Mouse (Mus musculus) stomach, embryonic 15.5 days (tissue): ENCODE results near the gene Gm12216. TPM values are rescaled to one million over a fixed set of nuclear protein-coding genes. Genes with fewer than 3 reads are reported as not detected.
"Not testable (repeated sequence)": the region's sequence is repeated elsewhere in the genome, so short reads cannot be mapped to it uniquely, and the experiment has no call there.

Source experiments
- ATAC-seq: fragments of 200-750 bp; cut with Nextera tagmentation; 2 replicates; pipeline ENCODE4 v1.8.0; 2017; ENCODE audit warnings: low read depth, moderate number of reproducible peaks, moderate TSS enrichment; ENCODE audit not compliant: insufficient read depth, low FRiP score
- H3K27ac ChIP-seq: fragments of 300-500 bp; sonication (generic); 2 replicates; pipeline ENCODE4 v1.5.1; 2015; ENCODE audit warnings: mild to moderate bottlenecking, inconsistent platforms
- H3K27me3 ChIP-seq: fragments of 300-500 bp; sonication (generic); replicated peaks from 2 replicates; pipeline ENCODE4 v1.6.1; 2015; ENCODE audit warnings: inconsistent platforms
- H3K36me3 ChIP-seq: fragments of 300-500 bp; sonication (generic); 2 replicates; pipeline ENCODE4 v1.6.1; 2015; ENCODE audit warnings: inconsistent platforms
- H3K4me1 ChIP-seq: fragments of 300-500 bp; sonication (generic); 2 replicates; pipeline ENCODE4 v1.6.1; 2015; ENCODE audit warnings: inconsistent platforms
- H3K4me2 ChIP-seq: fragments of 300-500 bp; sonication (generic); 2 replicates; pipeline ENCODE4 v1.6.1; 2015; ENCODE audit warnings: mild to moderate bottlenecking, inconsistent platforms
- H3K4me3 ChIP-seq: fragments of 300-500 bp; sonication (generic); replicated peaks from 2 replicates; pipeline ENCODE4 v1.5.1; 2015; ENCODE audit warnings: inconsistent platforms
- H3K9ac ChIP-seq: fragments of 300-500 bp; sonication (generic); 2 replicates; pipeline ENCODE4 v1.6.1; 2015; ENCODE audit warnings: inconsistent platforms
- H3K9me3 ChIP-seq: fragments of 300-500 bp; sonication (generic); 2 replicates; pipeline ENCODE4 v1.6.1; 2016; ENCODE audit warnings: inconsistent platforms
- WGBS: fragments of 180-500 bp; shearing (Covaris S2); methylation state at CpG from one replicate; pipeline ENCODE4 v1.1.7; 2015; 5-methylcytosine and 5-hydroxymethylcytosine counted together
- polyA plus RNA-seq: library from polyadenylated mRNA; unstranded; fragments of >200 nt; fragmentation: Nextera tagmentation; extraction: Ambion mirVana; gene quantifications from 2 replicates; pipeline ENCODE4 v1.2.1, GENCODE M21; 2015

Gene Gm12216
- polyA plus RNA-seq, 1 experiment from 2014 or later = 1.7 TPM

DNA sequence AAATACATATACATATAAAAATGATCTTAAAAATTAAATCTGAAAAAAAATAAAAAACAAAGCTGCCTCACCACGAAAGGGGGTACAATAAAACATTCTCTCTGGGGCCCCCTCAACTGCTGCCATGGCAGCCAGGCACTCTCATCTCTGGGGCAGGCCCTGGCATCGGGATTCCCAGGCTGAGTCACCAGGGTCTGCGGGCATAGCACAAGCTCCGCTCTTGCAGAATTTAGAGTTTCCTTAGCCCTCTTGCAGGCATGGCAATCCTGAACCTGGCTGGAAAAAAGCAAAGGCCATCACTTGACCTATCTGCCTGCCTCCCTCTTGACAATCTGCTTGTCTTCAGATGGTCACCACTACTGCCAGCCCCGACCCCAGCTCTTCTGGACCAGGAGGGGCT lies 97.8 kb downstream of the Gm12216 start:
- Histone ChIP-seq H3K27ac (peak overlapping the region; percentile 97), H3K4me1 (peaks cover 56% of the 10 kb centered on the region), H3K4me3 (no peak overlapping the region), H3K9me3 (no peaks in the 10 kb centered on the region), H3K4me2 (no peak overlapping the region), H3K27me3 (no peaks in the 10 kb centered on the region), H3K9ac (no peak overlapping the region), H3K36me3 (no peaks in the 10 kb centered on the region)
- no peak for ATAC-seq
- 69% methylated on average over 5 of the region's 5 CpGs for WGBS

DNA sequence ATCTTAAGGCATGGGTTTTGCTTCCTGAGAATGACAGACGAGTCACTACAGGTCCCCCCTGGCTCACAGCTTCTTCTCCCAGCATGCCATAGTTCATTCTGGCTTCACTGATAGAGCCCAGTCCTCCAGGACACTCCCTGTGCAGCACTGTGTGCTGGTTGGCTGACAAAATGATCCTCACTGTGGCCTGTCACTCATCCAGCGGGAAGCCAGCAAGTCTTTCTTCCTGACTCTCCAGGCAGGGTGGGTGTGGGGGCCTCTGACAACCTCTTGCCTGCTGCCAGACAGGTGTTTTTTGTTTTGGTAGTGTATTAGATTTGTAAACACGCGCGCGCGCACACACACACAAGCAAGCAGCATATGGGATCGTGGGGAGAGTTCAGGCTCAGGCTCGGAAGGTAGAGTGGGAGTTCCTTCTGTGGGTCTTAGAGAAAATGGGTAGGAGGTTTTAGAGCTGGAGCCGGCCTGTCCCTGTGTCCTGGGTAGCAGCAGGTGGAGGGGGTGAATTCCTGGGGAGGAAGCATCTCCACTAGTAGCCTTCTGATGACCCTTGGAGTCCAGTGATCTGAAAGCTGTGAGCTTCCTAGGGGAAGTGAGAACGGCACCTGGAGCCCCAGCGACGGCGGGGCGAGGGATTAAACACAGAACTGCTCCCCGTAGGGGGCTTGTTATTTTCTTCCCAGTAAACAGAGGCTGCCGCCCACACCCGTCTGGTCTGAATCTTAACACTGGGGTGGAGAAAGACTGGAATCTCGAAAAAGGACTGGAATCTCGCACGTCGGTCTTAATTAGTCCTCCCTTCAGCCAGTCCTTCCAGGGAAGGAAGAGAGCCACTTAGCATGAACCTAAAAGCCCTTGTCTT lies 99.3 kb downstream of the Gm12216 start:
- Histone ChIP-seq H3K9ac (no peak overlapping the region), H3K9me3 (no peaks in the 10 kb centered on the region), H3K36me3 (no peaks in the 10 kb centered on the region), H3K4me1 (peaks cover 55% of the 10 kb centered on the region), H3K27ac (peak overlapping the region; percentile 70), H3K4me3 (no peak overlapping the region), H3K27me3 (no peaks in the 10 kb centered on the region), H3K4me2 (peak overlapping the region; percentile 8)
- ATAC-seq = no peak
- WGBS = 25% methylated on average over 22 of the region's 22 CpGs

DNA sequence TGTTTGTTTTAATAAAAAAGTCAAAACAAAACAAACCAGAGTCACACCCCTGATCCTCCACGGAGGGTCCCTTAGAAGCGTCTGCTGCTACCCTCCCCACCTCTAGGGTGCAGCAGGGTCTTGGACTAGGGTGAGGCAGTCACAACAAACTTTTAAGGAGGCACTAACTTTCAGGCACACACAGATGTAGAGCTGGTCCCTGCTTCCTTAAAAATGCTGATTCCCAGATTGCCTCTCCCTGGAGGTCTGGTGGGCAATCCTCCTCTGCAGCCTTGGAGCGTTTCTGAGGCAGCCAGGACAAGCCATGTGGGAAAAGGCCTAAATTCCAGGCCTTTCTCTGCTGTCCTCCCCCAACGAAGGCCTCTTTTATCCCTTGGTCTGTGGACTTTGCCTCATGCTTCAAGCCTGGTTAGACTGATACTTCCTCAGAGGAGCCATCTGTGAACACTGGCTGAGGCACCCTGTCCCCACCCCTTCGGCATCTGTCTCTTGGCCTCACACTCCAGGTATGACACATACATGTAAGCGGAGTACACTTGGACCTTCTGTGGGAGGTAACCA lies 100.2 kb downstream of the Gm12216 start:
- Histone ChIP-seq H3K9ac (no peak overlapping the region), H3K4me3 (no peak overlapping the region), H3K9me3 (no peaks in the 10 kb centered on the region), H3K27ac (peak overlapping the region; percentile 70), H3K4me1 (peaks cover 48% of the 10 kb centered on the region), H3K27me3 (no peaks in the 10 kb centered on the region), H3K4me2 (no peak overlapping the region), H3K36me3 (no peaks in the 10 kb centered on the region)
- no peak for ATAC-seq
- WGBS = 35% methylated on average over 6 of the region's 6 CpGs

DNA sequence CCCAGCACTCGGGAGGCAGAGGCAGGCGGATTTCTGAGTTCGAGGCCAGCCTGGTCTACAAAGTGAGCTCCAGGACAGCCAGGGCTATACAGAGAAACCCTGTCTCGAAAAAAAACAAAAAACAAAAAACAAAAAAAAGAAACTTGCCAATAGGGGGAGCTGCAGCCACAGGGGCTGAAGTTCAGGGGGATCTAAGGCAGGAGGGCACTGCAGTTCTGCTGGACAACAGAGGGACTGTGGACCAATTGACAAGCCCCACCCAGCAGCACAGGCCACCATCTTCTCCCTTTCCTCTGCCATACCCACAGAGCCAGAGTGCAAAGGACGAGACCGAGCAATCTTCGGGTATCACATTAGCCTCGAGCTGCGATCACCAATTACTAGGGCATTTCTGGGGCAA lies 101.0 kb downstream of the Gm12216 start:
- H3K4me3 ChIP-seq, H3K9ac ChIP-seq, ATAC-seq, H3K27ac ChIP-seq, H3K9me3 ChIP-seq, H3K36me3 ChIP-seq, H3K4me2 ChIP-seq, H3K27me3 ChIP-seq: not testable (repeated sequence)
- peaks cover 40% of the 10 kb centered on the region for H3K4me1 ChIP-seq
- 75% methylated on average over 9 of the region's 9 CpGs for WGBS

DNA sequence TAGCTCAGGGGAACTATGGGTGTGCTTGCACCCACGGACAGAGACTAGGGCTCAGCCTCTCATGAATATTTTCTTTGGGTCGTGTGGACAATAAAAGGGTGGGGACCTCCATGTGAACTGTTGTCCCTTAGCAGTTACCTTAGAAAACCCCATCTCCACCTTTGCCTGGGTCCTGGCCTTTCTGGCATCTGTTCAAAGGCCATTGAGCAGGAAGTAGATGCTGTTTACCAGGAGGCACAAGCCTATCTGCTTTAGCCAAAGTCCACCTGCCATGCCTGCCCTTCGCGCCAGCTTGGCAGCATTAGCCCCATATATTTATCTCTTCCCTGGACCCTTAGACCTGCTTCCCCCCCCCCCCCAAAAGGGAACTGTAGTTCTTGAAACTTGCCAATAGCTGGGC lies 101.4 kb downstream of the Gm12216 start:
- Histone ChIP-seq H3K4me3 (no peak overlapping the region), H3K27me3 (no peaks in the 10 kb centered on the region), H3K4me2 (no peak overlapping the region), H3K9ac (no peak overlapping the region), H3K36me3 (no peaks in the 10 kb centered on the region), H3K27ac (no peak overlapping the region), H3K4me1 (peaks cover 36% of the 10 kb centered on the region), H3K9me3 (no peaks in the 10 kb centered on the region)
- WGBS = 82% methylated on average over 4 of the region's 4 CpGs
- no peak for ATAC-seq

DNA sequence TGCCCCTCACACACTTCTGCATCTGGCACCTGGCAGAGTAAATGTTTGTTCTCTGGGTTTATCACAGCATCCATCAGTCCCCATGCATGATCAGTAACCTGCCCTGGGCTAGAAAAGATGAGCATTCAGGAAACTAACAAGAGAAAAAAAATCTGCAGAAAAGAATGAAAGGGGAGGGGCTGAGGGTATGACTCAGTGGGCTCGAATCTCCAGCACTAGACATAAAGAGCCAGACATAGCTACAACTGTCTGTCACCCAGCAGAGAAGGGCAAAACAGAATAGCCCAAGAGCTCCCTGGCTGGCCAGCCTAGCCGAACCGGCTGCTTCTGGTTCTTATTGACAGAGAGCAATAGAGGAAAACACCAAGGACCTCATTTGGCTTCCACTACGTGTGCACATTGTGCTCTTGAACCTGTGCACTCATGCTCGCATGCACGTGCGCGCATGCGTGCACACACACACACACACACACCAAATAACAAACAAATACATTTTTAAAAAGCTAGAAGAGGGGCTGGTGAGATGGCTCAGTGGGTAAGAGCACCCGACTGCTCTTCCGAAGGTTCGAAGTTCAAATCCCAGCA lies 104.0 kb downstream of the Gm12216 start:
- WGBS = 76% methylated on average over 12 of the region's 12 CpGs

DNA sequence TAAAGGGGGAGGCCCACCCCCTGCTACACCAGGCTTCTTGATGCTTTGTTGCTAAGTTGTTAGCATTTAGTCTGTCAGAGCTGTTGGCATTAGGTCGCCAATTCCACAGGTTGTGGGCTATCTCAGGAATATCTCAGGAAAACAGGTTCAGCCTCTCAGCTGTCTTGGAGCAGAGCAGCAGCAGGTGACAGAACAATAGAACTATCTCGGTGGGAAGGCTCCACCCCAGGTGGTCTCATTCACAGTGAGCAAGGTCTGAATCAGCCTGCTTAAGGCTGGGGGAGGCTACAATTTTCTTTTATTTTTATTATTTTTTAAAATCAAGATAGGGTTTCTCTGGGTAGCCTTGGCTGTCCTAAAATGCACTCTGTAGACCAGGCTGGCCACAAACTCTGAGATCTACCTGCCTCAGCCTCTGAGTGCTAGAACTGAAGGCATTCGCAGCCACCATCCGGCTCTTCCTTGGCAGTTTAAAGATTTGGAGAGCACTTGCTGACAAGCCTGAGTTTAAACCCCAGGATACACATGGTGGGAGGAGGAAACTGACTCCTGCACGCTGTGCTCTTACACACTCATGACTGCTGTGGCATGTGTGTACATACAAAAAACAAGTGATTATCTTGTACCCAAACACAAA lies 109.2 kb downstream of the Gm12216 start:
- no peaks in the 10 kb centered on the region for H3K27me3 ChIP-seq
- no peak for ATAC-seq
- WGBS = 50% methylated on average over 5 of the region's 5 CpGs

More for the DNA sequence above, 104.0 kb downstream of the Gm12216 start:
- H3K9me3 ChIP-seq = no peaks in the 10 kb centered on the region
- peaks cover 18% of the 10 kb centered on the region for H3K4me1 ChIP-seq
- H3K36me3 ChIP-seq = no peaks in the 10 kb centered on the region
- H3K27me3 ChIP-seq = no peaks in the 10 kb centered on the region
- H3K4me3 ChIP-seq = no peak overlapping the region
- H3K27ac ChIP-seq = no peak overlapping the region
- no peak overlapping the region for H3K4me2 ChIP-seq
- no peak for ATAC-seq
- no peak overlapping the region for H3K9ac ChIP-seq

DNA sequence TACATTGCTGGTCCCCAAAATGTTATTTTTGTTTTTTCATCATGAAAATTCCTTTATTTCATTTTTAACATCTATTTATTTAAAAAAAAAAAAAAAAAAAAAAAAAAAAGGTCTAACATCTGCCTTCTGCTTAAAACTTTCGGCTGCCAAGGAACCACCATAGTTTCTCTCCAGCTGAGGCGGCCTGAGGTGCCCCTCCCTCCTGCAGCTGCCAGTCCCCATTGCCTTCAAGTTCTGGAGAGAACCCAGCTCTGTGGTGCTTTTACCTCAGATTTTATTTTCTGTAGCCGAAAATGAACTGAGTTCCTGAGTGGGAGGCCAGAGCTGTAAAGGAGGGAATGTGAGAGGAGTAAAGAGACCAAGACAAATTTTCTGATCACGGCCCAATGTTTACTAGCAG lies 109.8 kb downstream of the Gm12216 start:
- no peak for ATAC-seq
- H3K27me3 ChIP-seq = no peaks in the 10 kb centered on the region
- H3K4me1 ChIP-seq = no peaks in the 10 kb centered on the region
- WGBS = 61% methylated on average over 4 of the region's 4 CpGs
- no peak overlapping the region for H3K4me2 ChIP-seq
- no peaks in the 10 kb centered on the region for H3K36me3 ChIP-seq
- H3K27ac ChIP-seq = no peak overlapping the region
- H3K4me3 ChIP-seq = no peak overlapping the region
- H3K9me3 ChIP-seq = no peaks in the 10 kb centered on the region
- H3K9ac ChIP-seq = no peak overlapping the region

More for the DNA sequence above, 109.2 kb downstream of the Gm12216 start:
- no peaks in the 10 kb centered on the region for H3K36me3 ChIP-seq
- H3K9ac ChIP-seq = no peak overlapping the region
- H3K4me3 ChIP-seq = no peak overlapping the region
- H3K9me3 ChIP-seq = no peaks in the 10 kb centered on the region
- no peaks in the 10 kb centered on the region for H3K4me1 ChIP-seq
- no peak overlapping the region for H3K4me2 ChIP-seq
- no peak overlapping the region for H3K27ac ChIP-seq

DNA sequence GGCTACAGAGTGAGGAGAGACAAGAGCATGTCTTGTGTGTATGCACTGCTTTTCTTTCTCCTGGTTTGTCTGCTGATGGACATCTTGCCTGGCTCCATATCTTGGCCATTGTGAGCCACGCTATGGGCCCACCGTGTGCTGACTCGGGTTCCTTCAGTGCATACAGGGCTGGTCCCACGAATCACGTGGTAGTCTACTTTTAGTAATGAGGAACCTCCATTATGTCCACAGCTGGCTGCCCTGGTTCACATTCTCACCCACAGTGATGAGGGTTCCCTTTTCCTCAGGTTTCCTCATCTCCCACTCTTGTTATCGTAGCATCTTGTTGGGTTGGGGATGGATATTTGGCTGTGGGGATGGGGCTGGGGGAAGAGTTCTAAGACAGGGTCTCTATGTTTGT lies 110.4 kb downstream of the Gm12216 start:
- Histone ChIP-seq H3K4me1 (no peaks in the 10 kb centered on the region), H3K27me3 (no peaks in the 10 kb centered on the region), H3K27ac (no peak overlapping the region), H3K4me2 (no peak overlapping the region), H3K9ac (no peak overlapping the region), H3K4me3 (no peak overlapping the region), H3K36me3 (no peaks in the 10 kb centered on the region), H3K9me3 (no peaks in the 10 kb centered on the region)
- no peak for ATAC-seq
- WGBS = 85% methylated on average over 6 of the region's 6 CpGs

DNA sequence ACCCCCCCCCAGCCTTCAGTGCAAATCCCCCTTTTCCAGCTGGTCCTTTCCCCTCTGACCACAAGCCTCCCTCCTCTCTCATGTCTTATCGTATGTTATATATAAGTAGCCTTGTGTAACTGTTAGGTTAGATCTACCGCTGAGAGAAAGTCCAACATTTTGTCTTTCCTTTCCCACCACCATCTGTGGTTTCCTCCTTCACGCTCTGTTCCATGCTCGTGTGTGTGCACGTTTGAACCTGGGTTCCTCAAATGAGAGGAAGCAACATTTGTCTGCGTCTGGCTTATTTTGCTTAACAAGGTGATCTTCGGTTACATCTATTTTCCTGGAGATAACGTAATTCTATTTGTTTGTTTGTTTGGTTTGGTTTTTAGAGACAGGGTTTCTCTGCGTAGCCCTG lies 111.1 kb downstream of the Gm12216 start:
- Histone ChIP-seq H3K4me2 (no peak overlapping the region), H3K9ac (no peak overlapping the region), H3K27me3 (no peaks in the 10 kb centered on the region), H3K4me1 (no peaks in the 10 kb centered on the region), H3K27ac (no peak overlapping the region), H3K36me3 (no peaks in the 10 kb centered on the region), H3K9me3 (no peaks in the 10 kb centered on the region), H3K4me3 (no peak overlapping the region)
- WGBS = 78% methylated on average over 9 of the region's 9 CpGs
- no peak for ATAC-seq

DNA sequence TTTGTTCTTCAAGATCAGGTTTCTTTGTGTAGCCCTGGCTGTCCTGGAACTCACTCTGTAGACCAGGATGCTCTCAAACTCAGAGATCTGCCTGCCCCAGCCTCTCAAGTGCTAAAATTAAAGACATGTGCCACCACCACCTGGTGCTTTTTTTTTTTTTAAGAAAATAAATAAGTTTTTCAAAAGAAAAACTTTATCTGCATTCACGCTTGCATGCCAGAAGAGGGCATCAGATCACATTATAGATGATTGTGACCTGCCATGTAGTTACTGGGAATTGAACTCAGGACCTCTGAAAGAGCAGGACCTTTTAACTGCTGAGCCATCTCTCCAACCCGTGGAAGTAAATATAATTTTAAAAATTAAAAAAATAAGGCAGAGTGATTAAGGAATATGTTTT lies 113.8 kb downstream of the Gm12216 start:
- Histone ChIP-seq H3K4me1 (no peaks in the 10 kb centered on the region), H3K9me3 (no peaks in the 10 kb centered on the region), H3K36me3 (no peaks in the 10 kb centered on the region), H3K4me3 (no peak overlapping the region), H3K27ac (no peak overlapping the region), H3K27me3 (no peaks in the 10 kb centered on the region), H3K9ac (no peak overlapping the region), H3K4me2 (no peak overlapping the region)
- 84% methylated on average over 2 of the region's 2 CpGs for WGBS
- ATAC-seq = no peak

DNA sequence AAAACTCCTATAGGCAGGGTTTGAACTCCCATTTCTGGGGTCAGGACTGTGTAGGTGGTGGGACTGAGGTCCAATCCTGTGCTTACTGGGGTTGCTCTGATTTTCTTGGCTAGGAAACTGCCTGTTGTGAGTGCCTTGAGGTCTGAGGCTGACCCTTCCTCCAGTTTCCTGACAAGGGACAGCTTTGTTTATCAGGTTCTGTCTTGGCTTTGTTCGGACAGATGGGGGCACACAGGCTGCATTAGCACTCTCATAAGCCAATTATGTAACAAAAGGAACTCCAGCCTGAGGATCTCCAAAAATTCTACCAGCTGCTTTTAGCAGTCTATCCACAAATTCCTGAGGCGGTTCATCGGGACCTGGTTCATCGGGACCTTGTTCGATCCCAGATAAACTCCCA lies 116.7 kb downstream of the Gm12216 start:
- Histone ChIP-seq H3K4me3 (no peak overlapping the region), H3K4me1 (no peaks in the 10 kb centered on the region), H3K9me3 (no peaks in the 10 kb centered on the region), H3K27ac (no peak overlapping the region), H3K4me2 (no peak overlapping the region), H3K9ac (no peak overlapping the region), H3K36me3 (no peaks in the 10 kb centered on the region), H3K27me3 (no peaks in the 10 kb centered on the region)
- no peak for ATAC-seq
- 28% methylated on average over 5 of the region's 5 CpGs for WGBS
